Mouse (Mus musculus) kidney, postnatal 0 days (tissue): ENCODE data around the gene Taf5l. TPM values are rescaled to one million over a fixed set of nuclear protein-coding genes. Genes with fewer than 3 reads are reported as not detected.
"Not testable (repeated sequence)": the region's sequence is repeated elsewhere in the genome, so short reads cannot be mapped to it uniquely, and the experiment has no call there.

Experiments
- ATAC-seq: fragments of 200-750 bp; cut with Nextera tagmentation; replicated peaks from 2 replicates; pipeline ENCODE4 v1.8.0; 2017; ENCODE audit warnings: low read depth, moderate number of reproducible peaks, moderate TSS enrichment, moderate library complexity; ENCODE audit not compliant: low FRiP score
- DNase-seq: peaks from one replicate; pipeline ENCODE4 v3.0.0-alpha.2; 2016; ENCODE audit warnings: low spot score
- H3K27ac ChIP-seq: fragments of 300-500 bp; sonication (generic); 2 replicates; pipeline ENCODE4 v1.5.1; 2014; ENCODE audit warnings: mild to moderate bottlenecking
- H3K27me3 ChIP-seq: fragments of 300-500 bp; sonication (generic); 2 replicates; pipeline ENCODE4 v1.6.1; 2014; ENCODE audit warnings: low read length, mixed read lengths; ENCODE audit not compliant: insufficient read depth
- H3K36me3 ChIP-seq: fragments of 300-500 bp; sonication (generic); 2 replicates; pipeline ENCODE4 v1.6.1; 2014; ENCODE audit warnings: low read length, mixed read lengths; ENCODE audit not compliant: insufficient read depth
- H3K4me1 ChIP-seq: fragments of 300-500 bp; sonication (generic); replicated peaks from 2 replicates; pipeline ENCODE4 v1.6.1; 2014; ENCODE audit warnings: antibody characterized with exemption, low read length, mixed read lengths; ENCODE audit not compliant: insufficient read depth
- H3K4me2 ChIP-seq: fragments of 300-500 bp; sonication (generic); 2 replicates; pipeline ENCODE4 v1.6.1; 2014; ENCODE audit warnings: mild to moderate bottlenecking, low read length, moderate library complexity, mixed read lengths
- H3K4me3 ChIP-seq: fragments of 300-500 bp; sonication (generic); replicated peaks from 2 replicates; pipeline ENCODE4 v1.5.1; 2014; ENCODE audit warnings: low read depth, low read length
- H3K9ac ChIP-seq: fragments of 300-500 bp; sonication (generic); 2 replicates; pipeline ENCODE4 v1.6.1; 2014; ENCODE audit warnings: low read depth, low read length
- H3K9me3 ChIP-seq: fragments of 300-500 bp; sonication (generic); replicated peaks from 2 replicates; pipeline ENCODE4 v1.6.1; 2016; ENCODE audit warnings: low read length, inconsistent platforms, mixed read lengths
- CTCF ChIP-seq: IDR thresholded peaks from 2 replicates; pipeline ENCODE4 v1.5.1; 2016; ENCODE audit warnings: antibody characterized with exemption, low read depth, mild to moderate bottlenecking, moderate library complexity
- WGBS: fragments of 180-500 bp; shearing (Covaris S2); extraction: QIAGEN DNeasy Blood & Tissue Kit; methylation state at CpG from one replicate; pipeline ENCODE4 v1.1.7; 2014; 5-methylcytosine and 5-hydroxymethylcytosine counted together
- polyA plus RNA-seq: library from polyadenylated mRNA; unstranded; fragments of >200 nt; fragmentation: Nextera tagmentation; extraction: Ambion mirVana; gene quantifications from 2 replicates; pipeline ENCODE4 v1.2.1, GENCODE M21; 2015

The Taf5l gene
- polyA plus RNA-seq, 1 experiment from 2014 or later: 32.5 TPM

DNA sequence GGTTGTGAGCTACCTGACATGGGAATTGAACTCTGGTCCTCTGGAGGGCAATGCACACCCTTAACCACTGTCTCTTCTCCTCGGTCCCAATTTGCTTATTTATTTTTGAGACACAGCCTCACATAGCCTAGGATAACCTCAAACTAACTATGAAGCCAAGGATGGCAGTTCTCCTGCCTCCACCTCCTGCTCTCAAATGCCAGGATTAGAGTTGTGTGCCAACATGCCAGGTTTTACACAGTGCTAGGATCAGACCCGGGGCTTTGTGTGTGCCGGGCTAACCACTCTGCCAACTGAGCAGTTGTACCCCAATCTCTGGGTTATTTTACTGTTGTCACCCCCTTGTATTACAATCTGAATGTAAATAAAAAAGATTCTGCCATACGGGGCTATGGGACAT is 43.7 kb downstream of the Taf5l start:
- no peak for DNase-seq
- H3K27ac ChIP-seq: no peak overlapping the region
- H3K36me3 ChIP-seq: no peaks in the 10 kb centered on the region
- H3K4me3 ChIP-seq: no peak overlapping the region
- ATAC-seq: no peak
- no peak overlapping the region for H3K9ac ChIP-seq
- H3K27me3 ChIP-seq: no peaks in the 10 kb centered on the region
- 88% methylated on average over 4 of the region's 4 CpGs for WGBS
- no peak overlapping the region for H3K4me2 ChIP-seq
- H3K9me3 ChIP-seq: no peaks in the 10 kb centered on the region
- no peak for TF ChIP-seq CTCF
- H3K4me1 ChIP-seq: no peaks in the 10 kb centered on the region

DNA sequence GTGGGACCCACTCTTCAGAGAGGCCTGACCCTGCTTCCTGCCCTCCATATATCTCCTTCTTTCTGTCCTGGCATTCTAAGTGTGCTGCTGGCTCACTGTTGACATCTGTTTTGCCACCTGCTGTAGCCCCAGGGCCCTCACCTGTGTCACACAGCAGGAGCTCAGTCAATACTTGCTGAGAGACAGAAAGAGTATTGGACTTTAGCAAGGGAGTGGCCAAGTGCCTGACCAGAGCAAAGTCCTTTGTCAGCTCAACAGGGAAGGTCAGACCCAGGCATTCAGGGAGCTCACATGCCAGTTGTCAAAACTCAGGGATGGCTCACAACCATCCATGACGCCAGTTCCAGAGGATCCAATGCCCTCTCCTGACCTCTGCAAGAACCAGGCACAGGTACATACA is 47.7 kb downstream of the Taf5l start:
- WGBS: 86% methylated on average over 1 of the region's 1 CpGs
- no peak overlapping the region for H3K4me3 ChIP-seq

DNA sequence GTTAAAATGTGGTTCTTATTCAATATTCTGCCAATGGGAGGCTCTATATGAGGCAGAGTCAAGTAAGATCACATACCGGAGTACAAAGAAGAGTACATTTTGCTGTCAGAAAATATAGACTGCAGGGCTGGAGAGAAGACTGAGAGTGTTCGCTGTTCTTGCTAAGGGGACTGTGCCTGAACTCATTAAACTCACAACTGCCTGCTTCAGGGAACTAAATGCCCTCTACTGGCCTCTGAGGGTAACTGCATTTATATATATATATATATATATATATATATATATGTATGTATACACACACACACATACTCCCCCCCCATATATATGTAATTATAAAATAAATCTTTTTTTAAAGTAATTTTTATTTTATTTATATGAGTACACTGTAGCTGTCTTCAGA is 54.3 kb downstream of the Taf5l start:
- ATAC-seq (no peak), DNase-seq (peak; percentile 82)
- TF ChIP-seq CTCF: peak; percentile 58

More for the DNA sequence above, 47.7 kb downstream of the Taf5l start:
- ATAC-seq (peak; percentile 69), DNase-seq (no peak)
- no peaks in the 10 kb centered on the region for H3K4me1 ChIP-seq
- no peak overlapping the region for H3K9ac ChIP-seq
- H3K27ac ChIP-seq: no peak overlapping the region
- H3K27me3 ChIP-seq: no peaks in the 10 kb centered on the region
- H3K9me3 ChIP-seq: no peaks in the 10 kb centered on the region
- TF ChIP-seq CTCF: no peak
- no peak overlapping the region for H3K4me2 ChIP-seq
- 0 out of 2 replicates have a peak, but pooled peaks cover 5% of the 10 kb centered on the region for H3K36me3 ChIP-seq

DNA sequence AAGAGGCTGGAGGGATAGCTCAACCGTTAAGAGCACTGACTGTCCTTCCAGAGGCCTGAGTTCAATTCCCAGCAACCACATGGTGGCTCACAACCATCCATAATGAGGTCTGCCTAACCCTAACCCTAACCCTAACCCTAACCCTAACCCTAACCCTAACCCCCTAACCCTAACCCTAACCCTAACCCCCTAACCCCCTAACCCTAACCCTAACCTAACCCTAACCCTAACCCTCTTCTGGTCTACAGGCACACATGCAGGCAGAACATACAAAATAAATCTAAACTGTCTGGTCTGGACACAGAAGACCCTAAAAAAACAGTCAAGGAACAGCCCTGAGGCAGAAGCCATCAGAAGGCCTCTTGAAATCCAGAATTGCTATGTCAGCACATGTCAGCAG is 59.8 kb downstream of the Taf5l start:
- Histone ChIP-seq H3K9ac (no peak overlapping the region), H3K27ac (no peak overlapping the region), H3K9me3 (no peaks in the 10 kb centered on the region), H3K4me2 (no peak overlapping the region), H3K36me3 (peaks cover 13% of the 10 kb centered on the region; the same call in 1 of the 2 replicates), H3K27me3 (no peaks in the 10 kb centered on the region), H3K4me1 (no peaks in the 10 kb centered on the region), H3K4me3 (no peak overlapping the region)
- ATAC-seq: no peak; the same call in 1 of the 2 replicates
- 27% methylated on average over 1 of the region's 1 CpGs for WGBS
- DNase-seq: no peak
- TF ChIP-seq CTCF: no peak

More for the DNA sequence above, 54.3 kb downstream of the Taf5l start:
- Histone ChIP-seq H3K9me3 (no peaks in the 10 kb centered on the region), H3K4me1 (no peaks in the 10 kb centered on the region), H3K4me3 (no peak overlapping the region), H3K27me3 (no peaks in the 10 kb centered on the region), H3K36me3 (peaks cover 22% of the 10 kb centered on the region; the same call in 1 of the 2 replicates), H3K4me2 (no peak overlapping the region), H3K27ac (no peak overlapping the region), H3K9ac (no peak overlapping the region)
- 79% methylated on average over 2 of the region's 2 CpGs for WGBS

DNA sequence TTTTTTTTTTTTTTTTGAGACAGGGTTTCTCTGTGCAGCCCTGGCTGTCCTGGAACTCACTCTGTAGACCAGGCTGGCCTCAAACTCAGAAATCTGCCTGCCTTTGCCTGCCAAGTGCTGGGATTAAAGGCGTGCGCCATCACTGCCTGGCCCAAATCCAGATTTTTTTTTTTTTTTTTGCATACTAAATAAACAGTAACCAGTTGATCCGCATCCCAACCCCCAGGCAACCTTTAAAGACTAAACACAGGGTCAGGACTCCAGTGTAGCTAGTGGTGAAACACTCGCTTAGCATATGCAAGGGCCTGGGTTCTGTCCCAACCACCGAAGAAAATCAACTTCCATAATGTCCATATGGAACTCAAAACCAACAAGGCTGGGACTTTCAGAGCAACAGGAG is 60.6 kb downstream of the Taf5l start:
- not testable (repeated sequence) for H3K9me3 ChIP-seq, H3K4me3 ChIP-seq, H3K27me3 ChIP-seq, H3K4me2 ChIP-seq, H3K27ac ChIP-seq, H3K4me1 ChIP-seq, ATAC-seq, DNase-seq, H3K9ac ChIP-seq
- 85% methylated on average over 5 of the region's 5 CpGs for WGBS
- H3K36me3 ChIP-seq: peaks cover 13% of the 10 kb centered on the region; the same call in 1 of the 2 replicates

DNA sequence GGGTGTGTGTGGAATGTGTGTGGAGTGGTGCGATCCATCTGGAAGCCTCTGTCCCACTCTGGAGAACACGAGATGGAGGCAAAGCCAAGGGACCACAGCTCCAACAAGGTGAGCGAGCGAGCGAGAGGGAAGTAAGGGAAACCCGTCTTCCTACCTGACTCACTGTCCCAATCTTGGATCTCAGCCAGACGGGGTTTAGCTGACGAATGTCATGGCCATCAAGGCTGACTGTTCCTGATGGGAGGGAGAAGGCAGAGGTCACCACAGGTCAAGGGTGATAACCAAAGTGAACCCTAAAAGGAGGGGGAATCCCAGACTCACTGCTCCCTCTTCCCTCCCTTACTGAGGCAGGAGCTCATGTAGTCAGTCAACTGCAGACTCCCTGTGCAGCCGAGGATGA is 61.1 kb downstream of the Taf5l start:
- Histone ChIP-seq H3K9me3 (no peaks in the 10 kb centered on the region), H3K27ac (no peak overlapping the region), H3K4me2 (no peak overlapping the region), H3K27me3 (no peaks in the 10 kb centered on the region), H3K36me3 (peaks cover 13% of the 10 kb centered on the region; the same call in 1 of the 2 replicates), H3K4me1 (no peaks in the 10 kb centered on the region), H3K9ac (no peak overlapping the region), H3K4me3 (no peak overlapping the region)
- no peak for TF ChIP-seq CTCF
- WGBS: 87% methylated on average over 9 of the region's 9 CpGs
- ATAC-seq (no peak), DNase-seq (no peak)

DNA sequence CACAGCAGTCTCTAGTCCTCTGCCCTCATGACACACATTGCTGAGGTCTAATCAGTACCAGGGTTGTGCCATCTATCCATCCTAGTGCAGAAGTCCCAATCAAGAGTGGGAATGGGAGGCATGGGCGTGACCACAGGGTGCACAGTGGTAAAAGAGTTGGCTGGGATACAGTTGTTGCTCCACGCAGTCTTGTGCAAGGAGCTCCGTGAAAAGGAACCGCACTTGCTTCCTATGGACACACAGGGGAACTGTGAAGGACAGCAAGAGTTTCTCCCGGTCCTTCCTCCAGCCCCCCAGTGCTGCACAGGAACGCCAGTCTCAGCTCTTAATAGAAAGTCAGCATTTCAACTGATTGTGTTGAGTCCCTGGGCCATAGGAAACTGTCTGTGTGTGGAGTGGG is 61.7 kb downstream of the Taf5l start:
- Histone ChIP-seq H3K9me3 (no peaks in the 10 kb centered on the region), H3K4me1 (no peaks in the 10 kb centered on the region), H3K4me2 (no peak overlapping the region), H3K27ac (no peak overlapping the region), H3K9ac (no peak overlapping the region), H3K36me3 (peaks cover 11% of the 10 kb centered on the region; the same call in 1 of the 2 replicates), H3K4me3 (no peak overlapping the region), H3K27me3 (no peaks in the 10 kb centered on the region)
- DNase-seq: no peak
- ATAC-seq: no peak
- WGBS: 93% methylated on average over 6 of the region's 6 CpGs
- TF ChIP-seq CTCF: no peak
